Mouse (Mus musculus) lung, adult 18-20 months (tissue): ENCODE measurements around the gene Syndig1.

ENCODE experiments used
- DNase-seq, 2 experiments: peaks; one replicate each; pipeline ENCODE4 v3.0.0; 2022; ENCODE audit warnings: mixed read lengths in 2 of 2

The Syndig1 gene

GRCm38 (mm10) chr2:149877954-149878353, 48.9 kb downstream of the Syndig1 start:
- DNase-seq: no peak

- DNase-seq: no peak
These were observed 58.6 kb downstream of the Syndig1 start for GRCm38 (mm10) chr2:149887634-149888033.

GRCm38 (mm10) chr2:149891647-149892046, 62.6 kb downstream of the Syndig1 start:
- no peak for DNase-seq

GRCm38 (mm10) chr2:149896337-149896736, 67.3 kb downstream of the Syndig1 start:
- DNase-seq: no peak

GRCm38 (mm10) chr2:149899615-149900014, 70.6 kb downstream of the Syndig1 start:
- DNase-seq: no peak

GRCm38 (mm10) chr2:149900606-149901005, 71.6 kb downstream of the Syndig1 start:
- no peak for DNase-seq

- no peak for DNase-seq
These were observed 75.4 kb downstream of the Syndig1 start for GRCm38 (mm10) chr2:149904405-149904804.

- no peak for DNase-seq
These were observed 77.7 kb downstream of the Syndig1 start for GRCm38 (mm10) chr2:149906694-149907093.

GRCm38 (mm10) chr2:149917162-149917561, 88.2 kb downstream of the Syndig1 start:
- no peak for DNase-seq

- DNase-seq: no peak
These were observed 94.5 kb downstream of the Syndig1 start for GRCm38 (mm10) chr2:149923561-149923960.

- DNase-seq: no peak
These were observed 96.9 kb downstream of the Syndig1 start for GRCm38 (mm10) chr2:149925911-149926310.

- DNase-seq: no peak
These were observed 98.0 kb downstream of the Syndig1 start for GRCm38 (mm10) chr2:149927001-149927400.

- no peak for DNase-seq
These were observed 98.5 kb downstream of the Syndig1 start for GRCm38 (mm10) chr2:149927481-149927880.

GRCm38 (mm10) chr2:149929986-149930385, 101.0 kb downstream of the Syndig1 start:
- DNase-seq: no peak

- no peak for DNase-seq
These were observed 102.1 kb downstream of the Syndig1 start for GRCm38 (mm10) chr2:149931111-149931510.

- DNase-seq: no peak
These were observed 103.1 kb downstream of the Syndig1 start for GRCm38 (mm10) chr2:149932095-149932494.

- DNase-seq: no peak
These were observed 104.4 kb downstream of the Syndig1 start for GRCm38 (mm10) chr2:149933247-149933898.

GRCm38 (mm10) chr2:149934139-149934538, 105.1 kb downstream of the Syndig1 start:
- DNase-seq: no peak

- DNase-seq: no peak
These were observed 109.8 kb downstream of the Syndig1 start for GRCm38 (mm10) chr2:149938829-149939228.

- no peak for DNase-seq
These were observed 110.6 kb downstream of the Syndig1 start for GRCm38 (mm10) chr2:149939586-149939985.

- no peak for DNase-seq
These were observed 121.6 kb downstream of the Syndig1 start for GRCm38 (mm10) chr2:149950641-149951040.

GRCm38 (mm10) chr2:149971014-149971413, 142.0 kb downstream of the Syndig1 start:
- no peak for DNase-seq

- DNase-seq: peak; percentile 8 to 9
These were observed 144.6 kb downstream of the Syndig1 start for GRCm38 (mm10) chr2:149973583-149973982.

- DNase-seq: no peak
These were observed 151.4 kb downstream of the Syndig1 start for GRCm38 (mm10) chr2:149980419-149980818.

- DNase-seq: no peak
These were observed 153.5 kb downstream of the Syndig1 start for GRCm38 (mm10) chr2:149982466-149982865.
